Mouse (Mus musculus) gastrocnemius, postnatal 25 days (tissue): ENCODE measurements around the gene Rubcn. TPM values are rescaled to one million over a fixed set of nuclear protein-coding genes. Genes with fewer than 3 reads are reported as not detected.

Experiments used
- total RNA-seq, 2 experiments: library from RNA; stranded (reverse); gene quantifications; 1 replicate in 1 of 2; 2 replicates in 1 of 2; pipeline ENCODE4 v1.2.3; 2021

Rubcn gene
- total RNA-seq, 2 experiments from 2014 or later, result 24.3 to 26.7 TPM

Other genes starting within 250 kb of the Rubcn start
- 10 to 100 TPM; 35.7 to 41.4 TPM for gene Tnk2, start 233.9 kb downstream of the Rubcn start, total RNA-seq
- gene Muc4, start 141.9 kb downstream of the Rubcn start, total RNA-seq, result under 1 TPM; 0.08 to 0.43 TPM
- gene Muc20, start 80.3 kb downstream of the Rubcn start, total RNA-seq, result under 1 TPM; 0.28 to 0.64 TPM
- not detected for gene Smbd1, start 67.3 kb downstream of the Rubcn start, total RNA-seq
- gene Fyttd1, start 266 bp downstream of the Rubcn start, total RNA-seq, result 10 to 100 TPM; 79.8 to 85.6 TPM
- 10 to 100 TPM; 13.7 to 15.4 TPM for gene Lrch3, start 36.3 kb upstream of the Rubcn start, total RNA-seq
- gene Iqcg, start 178.5 kb upstream of the Rubcn start, total RNA-seq, result 1 to 10 TPM; 2.7 to 3.7 TPM
- gene Rpl35a, start 178.7 kb upstream of the Rubcn start, total RNA-seq, result 100 to 1,000 TPM; 203 to 249 TPM
- gene Lmln, start 184.8 kb upstream of the Rubcn start, total RNA-seq, result 1 to 10 TPM; 1.8 to 2.6 TPM